Mouse (Mus musculus) C2C12 (cell line): ENCODE measurements at regions not wholly inside any gene's neighbourhood (a gene's known extent, or its start where the extent isn't known, plus 50 kb on each side); places are given as distances from the start of the nearest gene placed in this dataset.

ENCODE experiments used
- CEBPB ChIP-seq: IDR thresholded peaks from one replicate; pipeline ENCODE4 v1.6.1; 2011; ENCODE audit warnings: low read depth, mild to moderate bottlenecking, control low read depth, moderate library complexity
- CTCF ChIP-seq: IDR thresholded peaks from one replicate; pipeline ENCODE4 v1.5.1; 2011; ENCODE audit not compliant: control insufficient read depth, insufficient read depth, insufficient read length
- FOSL1 ChIP-seq: IDR thresholded peaks from one replicate; pipeline ENCODE4 v1.8.0; 2011; ENCODE audit warnings: mild to moderate bottlenecking, low read length; ENCODE audit not compliant: poor library complexity, insufficient read depth, severe bottlenecking
- MAX ChIP-seq: IDR thresholded peaks from one replicate; pipeline ENCODE4 v1.6.1; 2011; ENCODE audit warnings: mild to moderate bottlenecking, control low read depth
- MYOD1 ChIP-seq: IDR thresholded peaks from one replicate; pipeline ENCODE4 v1.6.1; 2011; ENCODE audit warnings: low read depth; ENCODE audit not compliant: control insufficient read depth, insufficient read length
- MYOG ChIP-seq: IDR thresholded peaks from one replicate; pipeline ENCODE4 v1.6.1; 2011; ENCODE audit not compliant: control insufficient read depth, insufficient read length; ENCODE audit errors: extremely low read depth
- USF1 ChIP-seq: IDR thresholded peaks from one replicate; pipeline ENCODE4 v1.6.1; 2011; ENCODE audit warnings: low read depth, mild to moderate bottlenecking, control low read depth, moderate library complexity

DNA sequence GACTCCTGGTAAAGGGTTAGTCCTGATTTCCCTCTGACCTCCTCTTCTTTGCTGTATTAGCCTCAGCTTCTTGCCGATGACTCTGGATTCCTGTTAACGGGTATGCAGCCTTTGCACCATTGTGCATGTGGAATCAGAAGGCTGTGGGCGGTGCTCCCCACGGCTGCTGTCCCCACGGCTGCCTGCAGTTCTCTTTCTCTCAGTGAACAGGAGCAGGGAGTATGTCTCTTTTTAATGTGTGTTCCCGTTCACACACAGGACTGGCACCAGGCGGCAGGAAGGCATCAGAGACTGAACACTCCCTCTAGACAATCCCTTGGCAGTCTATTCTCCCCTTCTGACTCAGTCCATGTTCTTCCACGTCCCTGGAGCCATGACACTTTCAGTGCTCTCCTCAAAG is 178.9 kb downstream of the Zfp326 start:
- TF ChIP-seq USF1 (no peak), MAX (no peak), CTCF (no peak), FOSL1 (no peak), MYOD1 (no peak), MYOG (no peak), CEBPB (no peak)
